Mouse (Mus musculus) forebrain, embryonic 11.5 days (tissue): ENCODE measurements at regions not wholly inside any gene's neighbourhood (a gene's known extent, or its start where the extent isn't known, plus 50 kb on each side); places are given as distances from the start of the nearest gene placed in this dataset.

ENCODE experiments used
- ATAC-seq: fragments of 200-750 bp; cut with Nextera tagmentation; replicated peaks from 2 replicates; pipeline ENCODE4 v1.8.0; 2017; ENCODE audit warnings: moderate TSS enrichment; ENCODE audit not compliant: low FRiP score
- DNase-seq: peaks from one replicate; pipeline ENCODE4 v3.0.0-alpha.2; 2017; ENCODE audit warnings: low spot score
- H3K27ac ChIP-seq: fragments of 300-500 bp; sonication (generic); 2 replicates; pipeline ENCODE4 v1.5.1; 2014; ENCODE audit warnings: low read depth, low read length
- H3K27me3 ChIP-seq: fragments of 300-500 bp; sonication (generic); 2 replicates; pipeline ENCODE4 v1.6.1; 2014; ENCODE audit warnings: mild to moderate bottlenecking, low read length, mixed read lengths; ENCODE audit not compliant: control insufficient read depth, insufficient read depth
- H3K36me3 ChIP-seq: fragments of 300-500 bp; sonication (generic); 2 replicates; pipeline ENCODE4 v1.6.1; 2014; ENCODE audit warnings: mild to moderate bottlenecking, low read length, moderate library complexity, mixed read lengths; ENCODE audit not compliant: control insufficient read depth, insufficient read depth
- H3K4me1 ChIP-seq: fragments of 300-500 bp; sonication (generic); replicated peaks from 2 replicates; pipeline ENCODE4 v1.6.1; 2014; ENCODE audit warnings: low read length, mixed read lengths; ENCODE audit not compliant: control insufficient read depth, insufficient read depth
- H3K4me2 ChIP-seq: fragments of 300-500 bp; sonication (generic); 2 replicates; pipeline ENCODE4 v1.6.1; 2014; ENCODE audit warnings: low read depth, mild to moderate bottlenecking, low read length, moderate library complexity, mixed read lengths; ENCODE audit not compliant: severe bottlenecking
- H3K4me3 ChIP-seq: fragments of 300-500 bp; sonication (generic); 2 replicates; pipeline ENCODE4 v1.5.1; 2014; ENCODE audit warnings: low read depth, low read length
- H3K9ac ChIP-seq: fragments of 300-500 bp; sonication (generic); 2 replicates; pipeline ENCODE4 v1.6.1; 2014; ENCODE audit warnings: low read length
- H3K9me3 ChIP-seq: fragments of 300-500 bp; sonication (generic); 2 replicates; pipeline ENCODE4 v1.6.1; 2016; ENCODE audit warnings: low read length, mixed read lengths; ENCODE audit not compliant: control insufficient read depth
- WGBS: fragments of 180-500 bp; shearing (Covaris S2); extraction: QIAGEN DNeasy Blood & Tissue Kit; methylation state at CpG from one replicate; pipeline ENCODE4 v1.1.7; 2014; 5-methylcytosine and 5-hydroxymethylcytosine counted together

DNA sequence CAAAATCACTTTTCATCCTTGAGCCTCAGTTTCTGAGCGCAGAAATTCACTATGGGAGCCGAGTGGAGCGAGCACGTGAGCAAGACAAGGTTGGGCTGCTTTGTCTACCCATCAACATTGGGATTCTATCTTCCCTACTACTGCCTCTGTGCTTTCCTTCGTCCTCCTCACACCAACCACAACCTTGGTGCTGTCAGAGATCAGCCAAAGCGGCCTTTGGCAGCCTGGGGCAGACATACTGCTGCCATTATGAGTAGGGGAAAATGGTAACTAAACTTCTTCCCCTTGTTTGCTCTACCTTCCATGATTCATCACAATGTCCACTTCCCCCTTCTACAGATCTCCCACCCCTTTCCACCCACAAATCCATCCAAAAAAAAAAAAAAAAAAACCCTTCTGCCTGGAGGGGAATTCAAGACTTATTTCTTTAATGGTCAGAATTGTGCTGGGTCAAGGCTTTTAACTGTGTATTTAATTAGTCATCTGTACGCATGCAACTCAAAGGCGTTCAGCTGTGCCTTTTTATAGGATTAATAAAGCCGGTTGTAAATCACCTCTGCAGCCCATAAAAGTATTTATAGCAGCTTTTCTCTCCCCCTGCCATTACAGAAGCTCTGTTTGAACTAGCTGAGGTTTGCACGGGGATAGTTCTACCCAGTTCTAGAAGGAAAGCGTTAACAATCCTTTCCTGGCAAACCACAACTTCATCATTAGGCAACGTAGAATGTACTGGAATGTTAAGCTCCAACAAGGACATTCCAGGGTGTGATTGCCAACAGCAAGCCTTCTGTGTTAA is 340.4 kb downstream of the Pik3r1 start:
- 77% methylated on average over 12 of the region's 12 CpGs for WGBS
- DNase-seq (no peak), ATAC-seq (no peak)
- H3K9me3 ChIP-seq, result no peaks in the 10 kb centered on the region
- no peaks in the 10 kb centered on the region for H3K27me3 ChIP-seq
- H3K4me1 ChIP-seq, result no peaks in the 10 kb centered on the region
- H3K9ac ChIP-seq, result no peak overlapping the region
- H3K4me2 ChIP-seq, result no peak overlapping the region
- H3K36me3 ChIP-seq, result no peaks in the 10 kb centered on the region
- H3K4me3 ChIP-seq, result no peak overlapping the region
- H3K27ac ChIP-seq, result no peak overlapping the region

DNA sequence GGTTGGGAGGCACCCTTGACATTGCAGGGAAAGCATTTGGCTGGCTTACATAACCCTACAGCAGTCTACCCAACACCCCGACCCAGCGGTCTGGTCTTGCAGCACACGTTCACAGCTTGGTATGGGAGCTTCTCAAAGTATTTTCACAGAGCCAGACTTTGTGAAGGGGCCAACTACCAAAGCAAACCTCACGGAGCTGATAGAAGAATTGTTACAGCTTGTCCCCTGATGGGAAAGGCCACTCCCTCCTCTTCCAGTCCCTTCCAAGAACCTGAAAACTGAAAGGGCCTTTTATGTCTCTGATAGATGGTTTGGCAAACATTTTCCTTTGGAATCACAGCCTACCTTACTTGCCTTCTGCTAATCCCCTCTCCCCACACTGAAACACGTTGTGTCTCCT is 341.6 kb downstream of the Pik3r1 start:
- Histone ChIP-seq H3K27ac (no peak overlapping the region), H3K27me3 (no peaks in the 10 kb centered on the region), H3K9ac (no peak overlapping the region), H3K4me2 (no peak overlapping the region), H3K4me3 (no peak overlapping the region), H3K4me1 (no peaks in the 10 kb centered on the region), H3K36me3 (no peaks in the 10 kb centered on the region), H3K9me3 (no peaks in the 10 kb centered on the region)
- DNase-seq (no peak), ATAC-seq (no peak)
- WGBS, result 48% methylated on average over 5 of the region's 5 CpGs

DNA sequence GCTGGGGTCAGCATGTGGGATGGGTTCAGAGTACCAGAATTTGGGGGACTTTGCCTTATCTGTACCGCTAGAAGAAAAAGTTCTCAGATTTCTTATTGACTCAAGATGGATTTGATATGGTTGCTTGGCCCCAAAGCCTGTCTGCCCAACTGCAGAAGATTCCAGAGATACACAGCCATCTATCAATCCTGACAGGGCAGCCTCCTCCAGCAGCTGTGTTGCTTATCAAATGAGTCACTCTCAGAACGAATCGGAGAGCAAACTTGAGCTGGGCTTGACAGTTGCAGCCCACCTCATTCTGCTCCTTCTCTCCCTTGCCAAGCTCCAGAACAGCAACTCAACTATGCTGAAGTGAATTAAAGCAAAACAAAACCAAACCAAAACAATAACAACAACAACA is 345.9 kb downstream of the Pik3r1 start:
- 87% methylated on average over 3 of the region's 3 CpGs for WGBS
- DNase-seq (no peak), ATAC-seq (no peak)
- Histone ChIP-seq H3K9ac (no peak overlapping the region), H3K36me3 (no peaks in the 10 kb centered on the region), H3K4me2 (no peak overlapping the region), H3K4me1 (no peaks in the 10 kb centered on the region), H3K4me3 (no peak overlapping the region), H3K27me3 (no peaks in the 10 kb centered on the region), H3K27ac (no peak overlapping the region), H3K9me3 (no peaks in the 10 kb centered on the region)

DNA sequence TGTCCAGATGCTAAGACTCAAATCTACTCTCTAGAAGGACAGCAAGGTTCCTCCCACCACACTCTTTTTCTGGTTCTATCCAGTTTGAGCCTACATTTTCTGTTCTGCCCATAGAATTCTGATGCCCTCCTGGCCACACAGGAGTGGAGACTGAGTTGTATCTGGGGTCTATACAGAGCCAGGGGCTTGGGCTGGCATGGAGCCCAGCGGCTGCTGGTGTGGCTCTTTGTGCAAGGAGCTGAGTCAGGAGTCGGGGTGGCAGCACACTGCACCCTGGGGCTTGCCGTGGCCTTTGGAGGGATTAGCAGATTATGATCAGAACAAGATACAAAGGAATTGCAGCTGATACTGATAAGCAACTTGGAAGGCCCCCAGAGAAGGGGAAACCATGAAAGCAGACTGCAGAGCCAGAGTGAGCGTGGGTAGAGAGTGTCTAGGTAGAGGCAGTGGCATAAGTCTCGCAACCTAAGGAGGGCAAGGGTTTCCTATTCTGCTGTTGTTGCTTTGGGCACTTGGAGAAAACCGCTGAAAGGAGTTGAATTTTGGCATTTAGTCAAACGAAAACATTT is 348.5 kb downstream of the Pik3r1 start:
- Histone ChIP-seq H3K36me3 (no peaks in the 10 kb centered on the region), H3K27ac (no peak overlapping the region), H3K4me3 (no peak overlapping the region), H3K9me3 (no peaks in the 10 kb centered on the region), H3K4me2 (no peak overlapping the region), H3K27me3 (no peaks in the 10 kb centered on the region), H3K9ac (no peak overlapping the region), H3K4me1 (no peaks in the 10 kb centered on the region)
- WGBS, result 83% methylated on average over 7 of the region's 7 CpGs
- DNase-seq (no peak), ATAC-seq (no peak)

DNA sequence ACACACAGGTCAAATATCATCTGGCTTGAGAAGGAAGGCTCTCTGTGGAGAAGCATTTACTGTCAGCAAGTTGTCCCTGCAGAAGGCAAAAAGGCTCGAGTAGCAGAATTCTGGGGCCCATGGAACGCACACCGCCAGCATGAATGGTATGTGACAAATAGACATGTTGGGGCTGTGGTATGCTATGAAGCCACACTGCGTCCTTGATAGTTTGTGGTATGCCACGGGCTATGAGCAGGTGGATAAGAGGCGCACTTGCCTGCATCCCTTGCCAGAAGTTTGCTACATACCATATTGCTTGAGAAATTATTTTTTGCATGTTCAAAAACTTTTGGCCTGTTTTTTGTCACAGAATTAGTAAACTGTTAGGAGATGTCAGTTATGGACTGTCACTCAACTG is 349.7 kb downstream of the Pik3r1 start:
- no peaks in the 10 kb centered on the region for H3K9me3 ChIP-seq
- no peaks in the 10 kb centered on the region for H3K27me3 ChIP-seq
- H3K4me3 ChIP-seq, result no peak overlapping the region
- no peak for ATAC-seq
- H3K27ac ChIP-seq, result no peak overlapping the region
- no peak overlapping the region for H3K4me2 ChIP-seq
- DNase-seq, result no peak
- no peak overlapping the region for H3K9ac ChIP-seq
- WGBS, result 91% methylated on average over 6 of the region's 6 CpGs
- no peaks in the 10 kb centered on the region for H3K36me3 ChIP-seq
- H3K4me1 ChIP-seq, result no peaks in the 10 kb centered on the region

DNA sequence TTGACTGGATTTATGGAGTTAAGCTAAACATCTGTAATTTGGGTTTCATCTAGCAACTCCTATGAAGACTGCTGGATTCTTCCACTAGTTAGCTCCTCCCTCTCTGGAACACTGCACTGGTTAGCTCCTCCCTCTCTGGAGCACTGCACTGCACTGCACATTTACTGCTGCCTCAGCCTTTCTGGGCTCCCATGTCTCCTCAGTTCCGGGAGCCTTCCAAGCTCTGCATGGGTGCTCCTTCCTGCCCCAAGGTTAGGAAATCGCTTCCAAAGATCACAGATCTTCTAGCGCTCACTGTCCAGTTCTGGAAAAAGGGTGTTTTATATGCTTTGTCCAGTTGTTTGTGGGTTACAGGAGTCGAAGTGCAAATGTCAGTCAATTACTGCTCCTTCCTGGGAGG is 359.1 kb downstream of the Pik3r1 start:
- Histone ChIP-seq H3K27ac (no peak overlapping the region), H3K27me3 (no peaks in the 10 kb centered on the region), H3K9me3 (no peaks in the 10 kb centered on the region), H3K9ac (no peak overlapping the region), H3K36me3 (no peaks in the 10 kb centered on the region), H3K4me2 (no peak overlapping the region), H3K4me1 (no peaks in the 10 kb centered on the region), H3K4me3 (no peak overlapping the region)
- no peak for ATAC-seq
- DNase-seq, result no peak
- 83% methylated on average over 4 of the region's 4 CpGs for WGBS

DNA sequence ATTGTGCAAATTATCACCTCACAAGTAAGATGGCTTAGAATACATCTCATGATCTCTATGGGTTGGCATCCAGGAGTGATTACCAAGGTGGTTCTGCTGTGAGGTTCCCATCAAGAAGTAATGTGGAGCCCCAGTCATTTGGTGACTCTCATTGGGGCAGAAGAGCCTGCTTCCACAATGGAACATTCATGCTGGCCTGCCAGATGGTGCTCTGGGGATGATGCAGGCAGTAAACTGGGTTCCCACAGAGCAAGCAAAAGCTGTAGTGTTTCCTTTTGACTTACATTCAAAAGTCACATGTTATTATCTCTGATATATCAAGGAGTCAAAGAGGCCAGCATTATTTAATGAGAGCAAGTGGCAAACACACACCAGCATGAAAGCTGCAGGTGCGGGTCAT is 360.4 kb downstream of the Pik3r1 start:
- DNase-seq (no peak), ATAC-seq (no peak)
- no peaks in the 10 kb centered on the region for H3K9me3 ChIP-seq
- no peak overlapping the region for H3K4me2 ChIP-seq
- H3K9ac ChIP-seq, result no peak overlapping the region
- no peaks in the 10 kb centered on the region for H3K36me3 ChIP-seq
- no peak overlapping the region for H3K4me3 ChIP-seq
- H3K4me1 ChIP-seq, result no peaks in the 10 kb centered on the region
- H3K27me3 ChIP-seq, result no peaks in the 10 kb centered on the region
- 96% methylated on average over 1 of the region's 1 CpGs for WGBS
- H3K27ac ChIP-seq, result no peak overlapping the region

DNA sequence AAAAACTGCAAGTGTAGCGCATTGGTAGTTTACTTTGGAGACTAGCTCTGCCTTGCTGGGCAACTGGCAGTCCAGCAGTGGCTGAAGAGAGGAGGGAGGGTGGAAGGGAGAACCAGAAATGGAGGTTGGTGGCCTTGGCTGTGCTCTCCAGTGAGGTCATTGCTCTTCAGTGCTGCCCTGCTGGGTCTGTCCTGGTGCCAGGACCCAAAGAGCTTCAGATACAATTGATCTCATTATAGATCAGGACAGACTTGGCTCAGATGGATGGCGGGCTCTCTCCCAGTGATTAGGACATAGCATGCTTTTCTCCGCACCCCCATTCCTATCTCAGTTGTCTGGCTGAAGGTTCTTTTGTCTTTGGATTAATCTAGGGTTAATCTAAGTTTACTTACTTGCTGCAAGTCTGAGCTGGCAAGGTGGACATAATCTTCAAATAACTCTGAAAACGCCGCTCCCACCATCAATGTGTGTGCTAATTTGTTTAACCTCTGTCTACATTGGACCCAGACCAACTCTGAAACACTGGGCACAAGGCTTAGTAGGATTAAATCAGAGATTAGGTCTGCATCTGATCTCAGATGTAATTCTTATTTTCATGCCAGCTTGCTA is 394.3 kb downstream of the Pik3r1 start:
- Histone ChIP-seq H3K36me3 (no peaks in the 10 kb centered on the region), H3K4me3 (no peak overlapping the region), H3K27me3 (no peaks in the 10 kb centered on the region), H3K4me1 (no peaks in the 10 kb centered on the region), H3K9me3 (no peaks in the 10 kb centered on the region), H3K27ac (no peak overlapping the region), H3K9ac (no peak overlapping the region), H3K4me2 (no peak overlapping the region)
- 78% methylated on average over 5 of the region's 5 CpGs for WGBS
- DNase-seq (no peak), ATAC-seq (no peak)

DNA sequence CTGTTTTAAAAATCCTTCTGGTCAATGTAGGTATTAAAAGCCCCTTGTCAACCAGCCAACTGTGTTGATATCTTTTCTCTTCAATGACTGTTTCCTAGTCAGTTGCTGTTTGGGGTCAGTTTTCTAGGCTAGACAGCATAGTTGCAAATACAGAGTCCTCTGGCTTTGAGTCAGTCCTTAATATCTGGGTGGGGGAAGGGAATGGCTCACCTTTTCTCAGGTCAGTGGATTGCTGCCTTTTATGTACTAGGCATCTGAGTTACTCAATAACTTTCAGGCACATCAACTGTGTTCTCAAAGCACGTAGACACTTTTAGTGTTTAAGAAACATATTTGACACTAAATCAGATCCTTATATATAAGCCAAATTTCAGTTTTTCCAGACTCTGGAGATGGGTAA is 396.1 kb downstream of the Pik3r1 start:
- no peak overlapping the region for H3K9ac ChIP-seq
- 97% methylated on average over 1 of the region's 1 CpGs for WGBS
- ATAC-seq, result no peak
- H3K36me3 ChIP-seq, result no peaks in the 10 kb centered on the region
- DNase-seq, result no peak
- no peaks in the 10 kb centered on the region for H3K27me3 ChIP-seq
- H3K4me2 ChIP-seq, result no peak overlapping the region
- H3K27ac ChIP-seq, result no peak overlapping the region
- H3K4me3 ChIP-seq, result no peak overlapping the region
- no peaks in the 10 kb centered on the region for H3K4me1 ChIP-seq
- H3K9me3 ChIP-seq, result no peaks in the 10 kb centered on the region
